Mouse (Mus musculus): ENCODE results near the gene Cdc37. TPM values are rescaled to one million over a fixed set of nuclear protein-coding genes. Genes with fewer than 3 reads are reported as not detected.

The Cdc37 gene
- polyA plus RNA-seq, 1 experiment from 2014 or later = 213 TPM

DNA sequence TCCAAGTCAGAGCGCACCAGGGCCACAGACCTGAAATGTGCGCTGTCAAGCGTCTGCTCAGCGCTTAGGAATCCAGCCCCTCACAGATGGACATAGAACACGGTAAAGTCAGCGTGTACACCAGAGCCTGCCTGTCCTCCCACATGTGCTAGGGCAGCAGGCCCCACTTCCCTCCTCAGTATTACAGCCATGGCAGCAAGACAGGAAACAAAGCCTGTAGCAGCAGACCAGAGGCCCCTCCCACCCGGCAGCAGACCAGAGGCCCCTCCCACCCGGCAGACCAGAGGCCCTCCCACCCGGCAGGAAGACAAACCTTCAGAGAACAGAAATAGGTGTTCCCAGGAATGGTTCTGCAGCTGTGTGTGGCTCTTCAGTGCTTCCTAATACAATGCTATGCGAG lies 3.1 kb downstream of the Cdc37 start:
- Histone ChIP-seq H3K4me2 (ENCODE audit: low read length) (peak overlapping the region; percentile 16; the same call in 1 of the 2 replicates), H3K4me3 (replicated peaks; ENCODE audit: low read length) (no peak overlapping the region), H3K9me3 (ENCODE audit: control insufficient read depth, low read length) (no peaks in the 10 kb centered on the region), H3K9ac (replicated peaks; ENCODE audit: low read depth, low read length) (no peak overlapping the region), H3K4me1 (replicated peaks; ENCODE audit: control insufficient read depth, insufficient read depth, low read length) (peaks cover 33% of the 10 kb centered on the region), H3K27ac (ENCODE audit: low read length) (no peak overlapping the region), H3K36me3 (ENCODE audit: control insufficient read depth, insufficient read depth) (peaks cover 11% of the 10 kb centered on the region), H3K27me3 (replicated peaks; ENCODE audit: control insufficient read depth, insufficient read depth, low read length) (no peaks in the 10 kb centered on the region)
- ATAC-seq = no peak
- 49% methylated on average over 10 of the region's 10 CpGs for WGBS

DNA sequence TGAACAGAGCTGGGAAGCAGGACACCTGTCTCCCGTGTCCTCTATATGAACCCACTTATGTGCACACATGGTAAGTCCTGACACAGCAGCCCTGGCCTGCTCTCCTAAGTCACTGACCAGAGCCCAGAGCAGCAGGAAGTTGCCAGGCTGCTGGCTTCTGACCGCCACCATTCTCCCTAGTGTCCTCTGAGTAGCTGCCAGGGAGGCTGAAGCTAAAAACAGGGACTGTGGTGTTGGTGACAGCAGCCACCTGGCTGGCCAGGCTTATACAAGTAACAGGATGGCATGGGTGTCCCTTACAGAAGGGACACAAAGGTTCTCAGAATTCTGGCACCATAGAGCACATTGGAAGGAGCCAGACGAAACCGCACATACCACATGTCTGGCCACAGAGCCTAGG lies 4.4 kb downstream of the Cdc37 start:
- H3K4me1 ChIP-seq (replicated peaks; ENCODE audit: control insufficient read depth, insufficient read depth, low read length) = peaks cover 33% of the 10 kb centered on the region
- no peaks in the 10 kb centered on the region for H3K27me3 ChIP-seq (replicated peaks; ENCODE audit: control insufficient read depth, insufficient read depth, low read length)
- no peaks in the 10 kb centered on the region for H3K9me3 ChIP-seq (ENCODE audit: control insufficient read depth, low read length)
- no peak overlapping the region for H3K9ac ChIP-seq (replicated peaks; ENCODE audit: low read depth, low read length)
- no peak for ATAC-seq
- WGBS = 93% methylated on average over 4 of the region's 4 CpGs
- H3K4me3 ChIP-seq (replicated peaks; ENCODE audit: low read length) = no peak overlapping the region
- peaks cover 20% of the 10 kb centered on the region for H3K36me3 ChIP-seq (ENCODE audit: control insufficient read depth, insufficient read depth)
- H3K27ac ChIP-seq (ENCODE audit: low read length) = no peak overlapping the region
- H3K4me2 ChIP-seq (ENCODE audit: low read length) = no peak overlapping the region

DNA sequence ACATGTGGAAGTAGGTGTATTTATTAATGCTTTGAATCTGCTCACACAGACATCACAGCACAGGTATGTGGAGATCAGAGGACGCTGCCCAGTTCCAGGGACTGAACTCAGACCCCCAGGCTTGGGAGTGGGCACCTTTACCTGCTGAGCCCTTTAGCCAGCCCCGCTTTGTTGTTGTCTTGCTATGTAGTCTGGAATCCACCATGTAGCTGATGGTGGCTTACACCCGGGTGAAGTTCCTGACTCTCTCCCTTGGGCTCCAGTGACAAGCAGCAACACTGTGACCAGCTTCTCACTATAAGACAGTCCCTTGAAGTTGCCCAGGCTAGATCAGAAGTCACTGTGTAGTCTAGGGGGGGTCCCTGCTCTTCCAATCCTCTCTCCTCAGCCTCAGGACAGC lies 5.4 kb downstream of the Cdc37 start:
- WGBS = 97% methylated on average over 3 of the region's 3 CpGs
- H3K36me3 ChIP-seq (ENCODE audit: control insufficient read depth, insufficient read depth) = peaks cover 31% of the 10 kb centered on the region
- H3K9me3 ChIP-seq (ENCODE audit: control insufficient read depth, low read length) = no peaks in the 10 kb centered on the region
- H3K9ac ChIP-seq (replicated peaks; ENCODE audit: low read depth, low read length) = no peak overlapping the region
- no peak overlapping the region for H3K4me3 ChIP-seq (replicated peaks; ENCODE audit: low read length)
- H3K4me2 ChIP-seq (ENCODE audit: low read length) = no peak overlapping the region
- no peaks in the 10 kb centered on the region for H3K27me3 ChIP-seq (replicated peaks; ENCODE audit: control insufficient read depth, insufficient read depth, low read length)
- H3K27ac ChIP-seq (ENCODE audit: low read length) = no peak overlapping the region
- H3K4me1 ChIP-seq (replicated peaks; ENCODE audit: control insufficient read depth, insufficient read depth, low read length) = peaks cover 30% of the 10 kb centered on the region
- ATAC-seq = no peak

DNA sequence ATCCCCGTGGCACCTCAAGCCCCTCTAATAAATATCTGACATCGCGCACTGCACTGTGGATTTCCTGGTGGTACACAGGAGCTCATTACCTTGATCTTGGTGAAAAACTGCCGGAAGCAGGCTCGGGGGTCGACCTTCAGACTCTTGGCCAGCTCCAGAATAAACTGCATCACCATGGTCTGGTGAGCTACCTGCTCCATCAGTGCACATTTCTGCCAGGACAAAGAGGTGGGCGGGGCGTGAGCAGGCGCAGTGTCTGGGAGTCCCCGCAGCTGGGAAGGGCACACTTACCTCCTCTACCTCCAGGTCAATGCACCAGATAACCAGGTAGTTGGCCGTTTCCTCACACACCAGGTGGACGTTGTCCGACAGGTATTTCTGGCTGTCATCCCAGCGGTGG lies 7.9 kb downstream of the Cdc37 start:
- H3K9me3 ChIP-seq (ENCODE audit: control insufficient read depth, low read length) = no peaks in the 10 kb centered on the region
- no peak overlapping the region for H3K9ac ChIP-seq (replicated peaks; ENCODE audit: low read depth, low read length)
- H3K27ac ChIP-seq (ENCODE audit: low read length) = no peak overlapping the region
- H3K27me3 ChIP-seq (replicated peaks; ENCODE audit: control insufficient read depth, insufficient read depth, low read length) = no peaks in the 10 kb centered on the region
- peaks cover 6% of the 10 kb centered on the region for H3K4me1 ChIP-seq (replicated peaks; ENCODE audit: control insufficient read depth, insufficient read depth, low read length)
- peaks cover 34% of the 10 kb centered on the region for H3K36me3 ChIP-seq (ENCODE audit: control insufficient read depth, insufficient read depth)
- 93% methylated on average over 14 of the region's 14 CpGs for WGBS
- no peak overlapping the region for H3K4me2 ChIP-seq (ENCODE audit: low read length)
- ATAC-seq = no peak
- H3K4me3 ChIP-seq (replicated peaks; ENCODE audit: low read length) = no peak overlapping the region

DNA sequence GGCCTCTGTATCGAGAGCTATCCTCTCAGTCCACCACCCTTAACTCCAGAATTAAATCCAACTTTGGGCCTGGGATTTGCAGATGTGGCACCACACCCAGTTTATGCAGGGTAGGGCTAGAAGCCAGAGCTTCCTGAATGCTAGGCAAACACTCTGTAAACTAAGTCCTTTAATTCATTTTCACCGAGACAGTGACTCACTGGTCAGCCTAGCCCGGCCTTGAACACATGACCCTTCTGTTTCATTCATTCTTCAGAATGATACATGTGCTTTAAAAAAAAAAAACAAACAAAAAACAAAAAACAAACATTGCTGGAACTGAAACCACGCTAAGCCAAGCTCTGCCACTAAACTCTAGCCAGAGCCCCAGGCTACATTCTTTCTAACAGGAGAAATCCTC lies 11.4 kb downstream of the Cdc37 start:
- Histone ChIP-seq H3K4me1 (replicated peaks; ENCODE audit: control insufficient read depth, insufficient read depth, low read length) (no peaks in the 10 kb centered on the region), H3K27ac (ENCODE audit: low read length) (no peak overlapping the region), H3K36me3 (ENCODE audit: control insufficient read depth, insufficient read depth) (peaks cover 33% of the 10 kb centered on the region), H3K9ac (replicated peaks; ENCODE audit: low read depth, low read length) (no peak overlapping the region), H3K9me3 (ENCODE audit: control insufficient read depth, low read length) (no peaks in the 10 kb centered on the region), H3K4me3 (replicated peaks; ENCODE audit: low read length) (no peak overlapping the region), H3K27me3 (replicated peaks; ENCODE audit: control insufficient read depth, insufficient read depth, low read length) (no peaks in the 10 kb centered on the region), H3K4me2 (ENCODE audit: low read length) (no peak overlapping the region)
- WGBS = 85% methylated on average over 4 of the region's 4 CpGs
- no peak for ATAC-seq

DNA sequence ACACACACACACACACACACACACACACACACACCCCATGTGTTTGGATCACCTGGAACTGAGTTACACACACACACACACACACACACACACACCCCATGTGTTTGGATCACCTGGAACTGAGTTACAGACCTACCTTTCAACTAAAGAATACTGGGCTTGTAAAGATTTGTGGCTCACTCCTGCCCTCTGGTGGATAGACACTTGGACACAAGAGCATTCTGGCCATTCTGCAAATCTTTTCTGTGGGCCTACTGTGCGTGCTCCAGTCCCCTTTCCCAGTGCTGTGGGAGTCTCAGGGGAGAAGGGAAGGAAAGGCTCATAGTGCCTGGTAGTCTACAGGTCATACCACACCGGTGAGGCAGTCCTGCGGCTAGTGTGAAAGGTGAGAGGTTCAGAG lies 12.6 kb downstream of the Cdc37 start:
- no peaks in the 10 kb centered on the region for H3K27me3 ChIP-seq (replicated peaks; ENCODE audit: control insufficient read depth, insufficient read depth, low read length)
- H3K9me3 ChIP-seq (ENCODE audit: control insufficient read depth, low read length) = no peaks in the 10 kb centered on the region
- ATAC-seq = peak; percentile 43; the same call in 1 of the 2 replicates
- H3K4me3 ChIP-seq (replicated peaks; ENCODE audit: low read length) = no peak overlapping the region
- no peaks in the 10 kb centered on the region for H3K4me1 ChIP-seq (replicated peaks; ENCODE audit: control insufficient read depth, insufficient read depth, low read length)
- H3K4me2 ChIP-seq (ENCODE audit: low read length) = no peak overlapping the region
- no peak overlapping the region for H3K27ac ChIP-seq (ENCODE audit: low read length)
- H3K9ac ChIP-seq (replicated peaks; ENCODE audit: low read depth, low read length) = no peak overlapping the region
- 54% methylated on average over 3 of the region's 3 CpGs for WGBS
- H3K36me3 ChIP-seq (ENCODE audit: control insufficient read depth, insufficient read depth) = peaks cover 25% of the 10 kb centered on the region

DNA sequence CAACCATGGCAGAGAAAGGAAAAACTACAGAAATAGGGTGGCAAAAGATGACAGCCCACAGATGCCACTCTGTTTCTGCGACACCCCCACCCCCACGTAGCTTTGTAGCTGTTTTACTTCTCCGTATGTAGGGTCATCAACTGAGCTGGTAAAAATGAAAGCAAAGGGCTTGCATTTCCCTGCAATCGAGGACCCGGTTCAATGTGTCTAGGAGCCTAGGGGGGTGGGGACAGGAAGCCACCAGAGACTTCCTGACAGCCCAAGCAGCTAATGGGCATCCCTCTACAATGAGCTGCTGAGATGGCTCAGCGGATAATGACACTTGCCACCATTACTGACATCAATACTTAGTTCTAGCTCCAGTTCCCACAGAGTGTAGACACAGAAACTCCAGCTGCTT lies 13.4 kb downstream of the Cdc37 start:
- H3K4me3 ChIP-seq (replicated peaks; ENCODE audit: low read length) = no peak overlapping the region
- H3K27ac ChIP-seq (ENCODE audit: low read length) = no peak overlapping the region
- H3K9ac ChIP-seq (replicated peaks; ENCODE audit: low read depth, low read length) = no peak overlapping the region
- WGBS = 82% methylated on average over 6 of the region's 6 CpGs
- ATAC-seq = no peak
- peaks cover 24% of the 10 kb centered on the region for H3K36me3 ChIP-seq (ENCODE audit: control insufficient read depth, insufficient read depth)
- no peaks in the 10 kb centered on the region for H3K9me3 ChIP-seq (ENCODE audit: control insufficient read depth, low read length)
- H3K4me2 ChIP-seq (ENCODE audit: low read length) = no peak overlapping the region
- H3K27me3 ChIP-seq (replicated peaks; ENCODE audit: control insufficient read depth, insufficient read depth, low read length) = no peaks in the 10 kb centered on the region
- H3K4me1 ChIP-seq (replicated peaks; ENCODE audit: control insufficient read depth, insufficient read depth, low read length) = peaks cover 3% of the 10 kb centered on the region; the same call in 1 of the 2 replicates

DNA sequence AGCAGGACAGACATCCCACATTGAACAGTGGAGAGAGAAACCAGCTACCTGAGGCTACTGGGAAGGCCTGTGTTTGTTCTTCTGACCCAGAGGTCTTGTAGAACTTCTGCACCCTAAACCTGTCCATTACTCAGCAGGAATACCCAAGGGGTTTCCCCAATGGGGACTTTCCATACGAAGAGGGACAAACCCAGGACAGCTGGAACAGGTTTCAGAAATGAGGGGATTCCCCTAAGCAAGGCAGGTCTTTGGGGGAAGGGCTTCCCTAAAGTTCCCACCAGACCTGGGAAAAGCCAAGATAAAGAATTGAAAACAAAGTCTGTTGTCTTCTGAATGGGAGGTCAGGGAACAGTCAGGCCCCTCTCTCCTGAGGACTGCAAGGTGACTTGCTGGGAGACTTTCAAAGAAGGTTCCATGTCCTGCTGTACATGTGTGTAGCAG lies 13.8 kb downstream of the Cdc37 start:
- H3K4me3 ChIP-seq (replicated peaks; ENCODE audit: low read length) = no peak overlapping the region
- peaks cover 3% of the 10 kb centered on the region; the same call in 1 of the 2 replicates for H3K4me1 ChIP-seq (replicated peaks; ENCODE audit: control insufficient read depth, insufficient read depth, low read length)
- H3K4me2 ChIP-seq (ENCODE audit: low read length) = no peak overlapping the region
- peaks cover 19% of the 10 kb centered on the region for H3K36me3 ChIP-seq (ENCODE audit: control insufficient read depth, insufficient read depth)
- ATAC-seq = no peak
- H3K9me3 ChIP-seq (ENCODE audit: control insufficient read depth, low read length) = no peaks in the 10 kb centered on the region
- H3K27me3 ChIP-seq (replicated peaks; ENCODE audit: control insufficient read depth, insufficient read depth, low read length) = no peaks in the 10 kb centered on the region
- WGBS = 88% methylated on average over 1 of the region's 1 CpGs
- H3K27ac ChIP-seq (ENCODE audit: low read length) = no peak overlapping the region
- H3K9ac ChIP-seq (replicated peaks; ENCODE audit: low read depth, low read length) = no peak overlapping the region

DNA sequence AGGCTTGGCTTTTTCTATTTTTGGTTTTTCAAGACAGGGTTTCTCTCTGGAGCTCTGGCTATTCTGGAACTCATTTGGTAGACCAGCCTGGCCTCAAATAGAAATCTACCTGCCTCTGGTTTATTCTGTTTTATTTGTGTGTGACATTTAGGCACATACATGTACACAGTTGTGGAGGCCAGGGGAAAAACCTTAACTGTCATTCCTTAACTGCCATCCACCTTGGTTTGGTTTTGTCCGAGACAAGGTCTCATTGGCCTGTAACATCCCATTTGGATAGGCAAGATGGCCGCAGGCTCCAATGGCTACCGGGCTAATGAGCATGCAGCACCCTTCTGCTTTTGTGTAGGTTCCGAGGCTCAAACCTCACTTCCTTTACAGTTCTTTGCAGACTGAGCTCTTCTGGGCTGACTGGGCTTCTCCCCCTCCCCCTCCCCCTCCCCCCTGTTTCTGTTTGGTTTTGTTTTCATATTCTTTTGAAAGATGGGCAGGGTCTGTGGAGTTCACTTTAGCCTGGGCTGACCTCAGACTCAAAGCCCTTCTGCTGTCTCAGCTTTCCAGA lies 14.4 kb downstream of the Cdc37 start:
- WGBS = 65% methylated on average over 4 of the region's 4 CpGs
- no peak overlapping the region for H3K4me3 ChIP-seq (replicated peaks; ENCODE audit: low read length)
- H3K4me2 ChIP-seq (ENCODE audit: low read length) = no peak overlapping the region
- no peaks in the 10 kb centered on the region for H3K9me3 ChIP-seq (ENCODE audit: control insufficient read depth, low read length)
- H3K36me3 ChIP-seq (ENCODE audit: control insufficient read depth, insufficient read depth) = peaks cover 14% of the 10 kb centered on the region
- no peak for ATAC-seq
- H3K9ac ChIP-seq (replicated peaks; ENCODE audit: low read depth, low read length) = no peak overlapping the region
- H3K4me1 ChIP-seq (replicated peaks; ENCODE audit: control insufficient read depth, insufficient read depth, low read length) = peaks cover 7% of the 10 kb centered on the region
- H3K27me3 ChIP-seq (replicated peaks; ENCODE audit: control insufficient read depth, insufficient read depth, low read length) = no peaks in the 10 kb centered on the region
- no peak overlapping the region for H3K27ac ChIP-seq (ENCODE audit: low read length)

All from forebrain, embryonic 16.5 days (tissue).